Mouse (Mus musculus): ENCODE measurements around the gene Dagla.

Dagla gene

DNA sequence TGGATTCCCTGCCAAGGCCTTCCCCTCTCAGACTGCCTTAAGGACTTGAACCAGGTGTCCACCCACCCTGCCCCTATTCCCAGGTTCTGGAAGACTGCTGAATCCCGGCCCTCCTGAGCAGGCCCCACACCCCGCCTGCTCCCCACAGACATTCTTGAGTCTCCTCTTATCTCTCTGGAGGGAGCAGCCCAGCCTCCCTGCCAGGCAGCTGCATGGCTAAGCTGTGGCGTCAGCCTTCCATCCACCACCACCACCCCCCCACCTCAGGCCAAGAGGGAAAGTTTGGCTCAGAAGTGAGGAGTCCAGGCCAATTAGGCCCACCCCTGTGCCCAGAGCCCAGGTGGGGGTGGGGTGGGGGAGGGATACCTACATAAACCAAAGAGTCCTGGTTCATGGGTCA, 66.2 kb downstream of the Dagla start:
- DNase-seq (ENCODE audit: low read depth) = no peak

DNA sequence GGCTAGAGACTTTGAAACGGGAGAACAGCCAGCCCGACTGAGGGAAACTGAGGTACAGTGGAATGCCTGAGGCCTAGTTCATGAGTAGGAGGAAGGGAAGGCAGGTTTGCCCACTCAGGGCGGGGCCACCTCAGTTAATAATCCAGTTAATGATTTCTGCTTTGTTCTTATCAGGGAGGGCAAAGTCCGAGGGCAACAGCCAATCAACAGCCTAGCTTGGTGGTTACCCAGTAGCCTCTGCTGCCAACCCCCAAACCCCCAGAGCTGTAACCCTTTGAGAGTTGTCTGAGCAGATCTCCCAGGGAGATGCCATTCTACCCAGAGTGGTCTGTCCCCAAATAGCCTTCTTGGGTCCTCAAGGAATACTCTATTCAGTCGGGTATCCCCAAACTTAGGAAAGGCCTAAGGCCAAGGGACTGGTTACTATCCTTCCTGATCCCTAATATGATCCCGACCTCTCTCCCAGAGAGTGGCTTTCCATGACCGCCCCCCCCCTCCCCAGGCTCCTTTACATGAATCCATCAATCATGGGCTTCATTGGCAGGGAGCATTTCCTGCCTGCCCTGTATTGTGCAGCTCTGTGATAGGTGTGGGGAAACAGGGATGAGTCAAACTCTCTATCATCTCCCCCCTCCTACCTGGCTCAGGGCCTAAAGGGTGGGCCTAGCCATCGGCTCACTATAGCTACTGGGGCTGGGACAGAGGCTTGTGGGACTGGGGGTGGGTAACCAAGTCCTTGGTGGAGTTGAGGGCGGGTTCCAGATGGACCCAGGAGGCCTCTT, 68.7 kb downstream of the Dagla start:
- no peak for DNase-seq (ENCODE audit: low read depth)

DNA sequence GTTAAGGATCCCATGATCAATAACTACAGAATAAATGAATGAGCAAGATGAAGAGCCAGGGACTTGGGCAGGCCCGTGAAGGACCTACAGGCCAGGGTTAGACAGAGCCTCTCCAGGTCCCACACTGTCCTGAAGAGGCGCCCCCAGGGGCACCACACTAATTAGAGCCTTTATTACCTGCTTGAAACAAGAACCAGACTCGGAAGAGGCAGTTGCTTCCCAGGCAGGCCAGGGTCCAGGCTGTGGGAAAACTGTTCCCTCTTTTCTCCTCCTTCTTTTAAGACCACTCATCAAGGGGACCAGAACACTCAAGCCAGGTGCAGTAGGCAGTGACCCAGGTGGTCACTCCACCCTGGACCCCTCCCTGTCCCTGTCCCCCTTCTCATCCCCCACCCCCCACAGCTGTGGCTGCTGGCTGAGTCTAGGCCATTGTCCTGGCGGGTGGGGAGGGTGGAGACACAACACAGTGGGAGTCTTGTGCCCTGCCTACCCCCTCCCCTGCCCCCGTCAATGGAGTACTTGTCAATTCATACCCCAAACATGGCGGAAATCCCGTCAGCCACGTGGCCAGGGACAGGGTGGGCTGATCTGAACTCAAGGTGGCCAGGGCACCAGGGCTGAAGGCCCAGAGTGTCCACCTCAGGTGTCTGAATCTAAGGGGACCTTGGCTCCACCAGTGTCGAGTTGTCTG, 72.2 kb downstream of the Dagla start:
- DNase-seq (ENCODE audit: low read depth) = no peak

DNA sequence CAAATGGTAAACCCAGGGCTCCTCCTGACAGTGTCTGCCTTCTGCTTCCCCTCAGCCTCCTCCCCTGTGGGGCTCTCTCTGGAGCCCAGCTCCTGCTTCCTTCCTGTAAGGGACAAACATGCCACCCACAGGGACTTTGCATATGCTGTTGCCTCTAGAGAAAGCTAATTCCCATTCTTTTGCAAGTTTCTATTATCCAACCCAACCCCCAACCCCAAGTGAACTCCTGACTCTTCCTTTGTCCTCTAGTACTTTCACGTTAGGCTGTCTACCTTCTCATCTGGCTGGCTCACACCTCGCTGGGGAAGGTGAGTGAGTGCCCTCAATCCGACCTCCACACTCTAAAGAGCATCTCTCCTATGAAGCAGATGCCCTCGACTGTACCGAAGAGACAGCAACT, 72.8 kb downstream of the Dagla start:
- DNase-seq (ENCODE audit: low read depth) = no peak

DNA sequence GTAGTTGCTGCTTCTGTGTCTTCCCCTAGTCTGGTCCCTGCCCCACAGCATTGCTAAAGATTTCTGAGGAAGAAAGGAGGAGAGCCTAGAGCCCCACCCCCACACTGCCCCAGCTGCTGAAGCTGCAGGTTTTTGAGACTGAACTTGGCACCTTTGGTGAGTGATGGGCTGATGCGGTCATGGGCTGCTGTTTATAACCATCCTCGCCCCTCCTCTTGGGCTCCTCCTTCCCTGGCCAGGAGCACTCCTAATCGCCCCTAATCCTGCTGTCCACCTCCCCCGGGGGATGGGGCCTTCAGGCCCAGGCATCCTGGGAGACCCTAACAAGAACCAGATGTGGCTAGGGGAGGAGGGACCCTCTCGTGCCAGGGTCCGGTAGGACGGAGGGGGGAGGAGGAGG, 73.7 kb downstream of the Dagla start:
- DNase-seq (ENCODE audit: low read depth) = no peak

DNA sequence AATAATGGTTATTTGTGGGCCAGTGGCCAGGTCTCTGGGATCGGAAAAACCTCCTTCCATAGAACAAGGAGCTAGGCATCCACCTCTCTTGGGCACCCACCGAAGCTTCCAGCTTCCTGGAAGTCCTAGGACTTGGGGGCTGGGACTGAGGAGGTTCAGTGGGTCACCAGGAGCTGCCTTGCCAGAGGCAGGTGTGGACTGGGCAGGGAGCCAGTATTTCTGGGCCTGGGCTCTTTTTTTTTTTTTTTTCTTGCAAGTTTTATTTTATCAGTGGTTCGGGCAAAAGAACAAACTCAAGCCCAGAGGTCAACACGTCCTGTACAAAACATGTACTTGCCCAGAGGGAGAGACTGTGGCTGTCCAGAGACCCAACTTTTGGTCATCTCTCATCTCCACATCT, 78.9 kb downstream of the Dagla start:
- DNase-seq (ENCODE audit: low read depth) = no peak

DNA sequence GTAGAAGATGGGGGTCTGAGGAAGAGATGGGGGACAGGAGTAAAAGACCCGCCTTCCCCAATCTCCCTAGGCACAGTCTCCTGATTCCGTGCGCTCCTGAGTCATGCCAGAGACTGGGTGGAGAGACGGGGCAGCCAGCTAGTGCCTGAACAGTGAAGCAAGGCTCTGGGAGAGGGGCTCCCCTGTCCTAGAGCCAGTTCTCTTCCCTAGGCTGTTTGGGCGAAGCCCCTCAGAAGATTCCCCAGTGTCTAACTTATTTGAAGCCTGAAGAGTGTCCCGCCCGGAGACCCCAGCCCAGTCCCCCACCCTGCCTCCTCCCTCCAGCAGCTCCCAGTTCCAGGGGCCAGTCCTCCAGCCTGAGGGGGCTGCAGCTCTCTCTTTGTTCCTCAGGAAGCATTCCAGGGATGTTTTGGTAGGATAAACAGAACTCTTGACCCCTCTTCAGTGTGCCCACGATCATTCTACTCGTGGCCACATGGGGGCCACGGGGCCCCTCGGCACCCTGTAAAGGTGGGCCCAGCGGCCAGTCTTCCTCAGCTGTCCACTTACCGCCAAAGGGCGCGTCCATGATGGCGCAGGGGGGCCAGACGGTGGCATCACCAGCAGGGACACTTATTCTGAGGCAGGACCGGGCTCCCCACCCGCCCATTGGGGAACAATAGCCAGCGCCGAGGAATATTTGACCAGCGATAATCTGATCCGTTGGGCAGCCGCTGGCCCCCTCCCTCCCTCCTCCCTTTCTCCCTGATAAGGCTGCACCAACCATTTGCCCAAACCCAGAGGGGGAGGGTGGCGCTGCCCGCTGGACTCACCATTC, 79.8 kb downstream of the Dagla start:
- no peak for DNase-seq (ENCODE audit: low read depth)

DNA sequence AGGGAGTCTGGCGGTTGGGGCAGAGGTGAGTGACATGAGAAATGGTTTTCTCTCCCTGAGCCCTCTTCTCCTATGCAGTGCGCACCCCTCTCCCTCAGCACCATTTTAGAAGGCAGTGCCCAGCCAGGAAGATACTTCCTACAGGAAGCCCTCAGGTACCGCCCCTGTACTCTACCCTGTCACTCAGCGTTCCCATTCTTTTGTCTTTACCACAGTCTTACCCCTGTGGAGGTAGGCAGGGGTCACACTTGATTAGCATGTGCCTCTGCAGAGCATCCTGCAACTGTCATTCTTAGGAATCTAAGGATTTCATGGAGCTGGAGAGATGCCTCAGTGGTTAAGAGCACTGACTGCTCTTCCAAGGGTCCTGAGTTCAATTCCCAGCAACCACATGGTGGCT, 81.1 kb downstream of the Dagla start:
- DNase-seq (ENCODE audit: low read depth) = no peak

DNA sequence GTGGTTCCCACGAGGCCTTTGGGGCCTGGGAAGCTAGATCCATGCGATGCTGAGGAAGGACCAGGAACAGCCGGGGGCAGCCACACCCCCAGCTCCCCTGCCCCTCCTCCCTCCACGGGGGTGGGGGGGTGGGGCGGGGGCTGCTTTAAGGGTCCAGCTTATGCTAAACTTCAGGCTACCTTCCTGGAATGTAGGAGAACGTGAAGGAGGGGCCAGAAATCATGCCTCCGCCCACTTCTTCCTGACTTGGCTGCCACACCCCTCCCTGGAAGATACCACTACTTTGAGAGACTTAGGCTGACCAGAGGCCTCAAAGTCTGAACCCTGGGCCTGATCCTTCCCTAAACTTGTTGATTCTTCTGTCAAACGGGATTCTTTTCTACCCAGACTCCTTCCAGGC, 82.0 kb downstream of the Dagla start:
- no peak for DNase-seq (ENCODE audit: low read depth)

DNA sequence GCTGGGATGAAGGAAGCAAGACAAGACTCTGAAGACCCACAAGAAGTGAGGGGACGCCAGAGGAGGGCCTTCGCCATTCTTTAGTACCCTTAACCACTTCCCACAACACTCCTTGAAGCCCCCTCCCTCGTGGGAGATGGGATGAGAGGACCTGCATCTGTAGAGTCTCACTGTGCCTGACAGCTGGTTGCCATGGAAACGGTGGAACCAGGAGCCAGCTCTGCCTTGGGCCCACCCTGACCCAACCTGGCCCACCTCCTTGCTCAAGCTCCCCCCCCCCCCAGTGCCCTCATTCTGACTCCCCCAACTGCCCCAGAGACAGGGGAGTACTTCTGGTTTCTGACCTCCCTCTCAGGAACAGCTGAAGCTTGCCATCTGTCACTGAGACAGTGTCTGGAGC, 83.1 kb downstream of the Dagla start:
- no peak for DNase-seq (ENCODE audit: low read depth)

DNA sequence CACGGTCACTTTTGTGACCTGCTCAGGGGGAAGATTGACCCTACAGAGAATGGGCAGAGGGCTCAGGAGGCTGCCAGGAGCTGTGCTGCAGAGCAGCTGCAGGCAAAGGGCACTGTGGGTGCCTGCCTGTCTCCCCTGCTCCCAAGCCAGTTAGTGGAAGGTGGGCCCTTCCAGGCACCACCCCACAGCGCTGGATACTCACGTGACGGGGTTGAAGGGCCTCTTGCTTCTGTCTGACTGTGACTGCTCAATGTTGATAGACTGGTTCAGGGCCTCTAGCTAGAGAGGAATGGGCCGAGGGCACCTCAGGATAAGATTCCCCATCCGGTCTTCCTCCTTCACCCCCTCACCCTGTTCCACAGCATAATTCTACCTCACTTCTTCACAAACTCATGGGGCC, 85.1 kb downstream of the Dagla start:
- no peak for DNase-seq (ENCODE audit: low read depth)

DNA sequence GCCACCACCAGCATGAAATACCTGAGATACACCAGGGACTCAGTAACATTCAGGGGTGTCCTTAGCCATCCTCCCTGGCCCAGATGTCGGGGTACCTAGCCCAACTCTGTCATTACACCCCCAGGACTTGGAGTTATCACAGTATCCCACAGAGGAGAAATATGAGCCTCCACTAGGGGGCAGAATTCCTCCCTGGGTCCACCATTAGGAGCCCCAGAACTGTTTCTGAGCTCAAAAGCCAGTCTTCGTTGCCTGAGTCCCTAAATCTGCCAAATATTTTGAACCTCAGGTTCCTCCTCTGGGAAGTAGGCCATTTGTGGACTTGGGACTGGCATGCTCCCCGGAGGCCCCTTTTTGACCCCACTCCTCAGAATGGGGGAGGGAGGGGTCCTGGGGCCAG, 85.6 kb downstream of the Dagla start:
- DNase-seq (ENCODE audit: low read depth) = peak; percentile 66

DNA sequence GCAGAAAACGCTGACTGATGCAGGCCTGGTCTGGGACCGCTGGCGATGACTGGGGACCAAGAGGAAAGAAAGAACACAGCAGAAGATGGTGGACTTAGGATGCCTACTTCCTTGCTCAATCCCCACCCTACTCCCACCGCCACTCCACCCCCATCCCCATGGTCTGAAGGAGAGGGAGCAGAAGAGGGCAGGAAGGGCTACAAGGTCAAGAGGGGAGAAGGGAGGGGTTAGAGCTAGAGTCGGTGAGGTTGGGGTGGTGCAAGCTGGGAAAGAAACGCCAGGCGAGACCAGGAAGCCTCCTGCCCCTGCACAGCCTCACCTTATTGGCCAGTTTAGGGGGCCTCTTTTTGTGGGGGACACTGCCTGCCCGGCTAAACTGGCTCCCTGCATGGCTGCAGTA, 88.6 kb downstream of the Dagla start:
- no peak for DNase-seq (ENCODE audit: low read depth)

DNA sequence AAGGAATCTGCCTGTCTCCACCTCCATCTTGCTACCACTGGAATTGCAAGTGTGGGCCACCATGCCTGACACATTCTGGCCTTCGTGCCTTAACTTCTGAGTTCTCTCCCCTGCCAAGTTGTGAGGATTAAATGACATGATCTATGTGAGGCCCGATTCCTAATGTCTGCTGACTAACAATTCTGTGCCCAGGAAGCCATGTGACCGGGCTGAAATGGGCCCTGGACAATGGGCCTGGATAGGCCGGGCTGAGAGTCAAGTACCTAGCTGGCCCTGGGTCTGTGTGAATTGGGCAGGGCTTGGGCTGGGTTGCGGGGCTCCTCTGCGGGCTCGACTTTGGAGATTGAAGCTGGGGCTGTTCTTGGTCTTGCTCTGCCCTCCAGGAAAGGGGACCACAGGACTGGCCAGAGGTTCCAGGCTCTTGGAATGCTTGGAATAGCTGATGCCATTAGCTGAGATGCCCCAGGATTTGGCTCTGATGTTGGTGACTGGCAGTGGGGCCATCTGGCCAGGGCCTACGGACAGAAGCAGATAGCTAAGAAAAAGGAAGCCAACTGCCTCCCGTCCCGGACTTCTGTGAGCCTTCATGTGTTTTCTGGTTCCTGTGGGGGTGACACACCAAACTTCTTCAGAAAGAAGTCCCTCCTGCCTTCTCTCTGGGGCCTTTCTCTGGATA, 90.7 kb downstream of the Dagla start:
- no peak for DNase-seq (ENCODE audit: low read depth)

DNA sequence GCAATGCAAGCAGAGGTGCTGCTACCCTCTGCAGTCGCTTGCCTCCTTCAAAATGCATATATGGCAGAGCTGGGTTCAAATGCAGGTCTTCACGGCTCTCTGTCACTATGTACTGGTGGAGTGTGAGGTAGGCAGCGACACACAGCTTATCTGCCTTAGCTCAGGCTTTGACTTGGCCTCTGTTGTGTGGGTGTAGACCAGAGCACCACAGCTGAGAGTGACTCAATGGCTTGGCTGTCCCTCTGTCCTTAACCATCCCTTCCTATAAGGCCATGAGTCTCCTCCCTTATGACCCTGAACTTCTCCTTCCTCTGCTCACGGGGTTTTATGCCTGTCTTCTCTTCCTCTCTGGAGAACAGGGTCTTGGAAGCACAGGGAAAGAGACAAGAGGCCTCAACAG, 93.8 kb downstream of the Dagla start:
- no peak for DNase-seq (ENCODE audit: low read depth)

DNA sequence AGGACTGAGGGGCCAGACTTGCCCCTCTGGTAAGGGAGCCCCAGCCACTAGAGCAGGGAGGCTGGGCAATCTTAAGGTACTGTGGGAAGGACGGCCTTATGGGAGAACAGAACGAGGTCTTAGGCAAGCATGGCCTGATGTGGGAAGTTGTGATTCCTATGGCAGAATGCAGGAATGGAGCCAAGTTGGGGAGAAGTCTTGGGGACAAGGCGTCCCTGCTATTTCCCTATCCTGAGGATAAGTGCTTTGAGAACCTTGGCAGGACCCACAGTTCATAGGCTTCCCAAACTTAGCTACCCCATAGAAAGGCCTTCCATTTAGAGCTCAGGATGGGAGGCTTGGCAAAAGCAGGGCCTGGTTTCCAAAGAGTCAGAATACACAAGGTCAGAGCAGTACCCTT, 95.8 kb downstream of the Dagla start:
- no peak for DNase-seq (ENCODE audit: low read depth)

DNA sequence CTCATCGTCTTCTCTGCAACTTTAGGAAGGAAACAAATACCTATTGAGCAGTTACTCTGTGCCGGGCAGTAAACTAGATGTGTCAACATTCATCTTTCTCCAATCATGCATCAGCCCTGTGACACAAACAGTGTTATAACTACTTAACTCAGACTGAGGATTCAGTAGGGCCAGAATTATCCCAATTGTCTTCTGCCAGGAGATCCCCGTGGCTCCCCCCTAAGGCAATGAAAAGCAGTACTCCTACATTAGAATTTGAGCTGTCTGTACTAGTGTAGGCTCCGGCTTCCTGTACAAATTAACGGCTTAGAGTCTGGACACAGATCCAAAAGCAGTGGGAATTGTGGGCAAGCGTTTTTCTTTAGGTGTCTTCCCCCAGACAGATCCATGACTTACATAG, 99.6 kb downstream of the Dagla start:
- no peak for DNase-seq (ENCODE audit: low read depth)

DNA sequence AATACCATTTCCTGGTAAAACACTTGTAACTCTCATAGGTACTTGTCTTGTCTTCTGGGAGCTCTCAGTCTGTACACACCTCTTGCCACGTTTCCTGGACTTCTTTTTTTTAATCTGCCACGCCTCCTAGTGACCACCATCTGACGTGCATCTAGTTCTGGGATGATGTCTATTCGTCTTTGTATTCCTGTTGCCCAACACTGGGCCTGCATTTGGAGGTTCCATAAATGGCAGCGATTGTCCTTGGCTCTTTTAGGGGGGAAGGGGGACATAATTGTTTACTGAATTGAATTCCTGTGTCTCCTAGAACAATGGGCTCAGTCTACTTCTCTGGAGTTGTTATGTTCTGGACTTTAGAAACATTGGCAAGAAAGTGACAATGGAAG, 100.1 kb downstream of the Dagla start:
- DNase-seq (ENCODE audit: low read depth) = peak; percentile 87

DNA sequence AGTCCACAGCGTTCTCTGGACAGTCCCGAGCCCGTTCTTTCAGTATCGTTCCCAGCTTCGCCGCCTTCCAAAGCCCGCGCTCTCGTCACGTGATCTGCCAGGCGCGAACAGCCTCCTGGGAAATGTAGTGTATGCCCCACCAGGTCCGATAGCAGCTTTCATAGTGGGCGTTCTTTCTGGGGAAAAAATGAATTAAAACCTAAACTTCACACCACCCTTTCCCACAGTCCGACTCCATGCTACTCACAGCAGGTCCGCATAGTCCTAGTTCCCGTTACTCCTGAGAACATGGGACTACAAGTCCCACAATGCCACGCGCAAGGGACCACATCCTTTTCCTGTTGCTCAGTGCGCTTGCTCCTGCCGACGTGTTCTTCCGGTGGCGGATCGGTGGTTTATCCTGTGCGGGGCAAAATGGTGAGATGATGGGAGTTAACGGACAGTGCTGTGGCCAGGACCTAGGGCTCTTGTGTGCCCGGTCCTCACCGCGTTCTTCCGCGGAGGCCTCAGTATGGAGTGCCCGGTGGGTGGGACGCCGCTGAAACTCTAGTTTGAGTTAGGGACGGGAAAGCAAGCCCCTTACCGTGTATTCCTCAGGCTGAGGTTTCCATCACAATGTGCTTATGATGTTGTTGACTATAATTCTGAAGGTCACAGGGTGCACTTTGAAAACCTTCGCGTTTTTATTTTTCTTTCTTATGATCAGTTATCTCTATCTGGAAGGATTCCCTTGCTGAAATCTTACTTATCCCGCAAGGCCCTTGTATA, 100.6 kb downstream of the Dagla start, which contains the start of the genes Tmem258 and Fen1:
TSS of gene Tmem258 (plus strand) at position 167 of the 768 bp plus-strand sequence.
TSS of gene Fen1 (minus strand) at position 322 of the 768 bp plus-strand sequence.
- DNase-seq (ENCODE audit: low read depth) = peak; percentile 96

DNA sequence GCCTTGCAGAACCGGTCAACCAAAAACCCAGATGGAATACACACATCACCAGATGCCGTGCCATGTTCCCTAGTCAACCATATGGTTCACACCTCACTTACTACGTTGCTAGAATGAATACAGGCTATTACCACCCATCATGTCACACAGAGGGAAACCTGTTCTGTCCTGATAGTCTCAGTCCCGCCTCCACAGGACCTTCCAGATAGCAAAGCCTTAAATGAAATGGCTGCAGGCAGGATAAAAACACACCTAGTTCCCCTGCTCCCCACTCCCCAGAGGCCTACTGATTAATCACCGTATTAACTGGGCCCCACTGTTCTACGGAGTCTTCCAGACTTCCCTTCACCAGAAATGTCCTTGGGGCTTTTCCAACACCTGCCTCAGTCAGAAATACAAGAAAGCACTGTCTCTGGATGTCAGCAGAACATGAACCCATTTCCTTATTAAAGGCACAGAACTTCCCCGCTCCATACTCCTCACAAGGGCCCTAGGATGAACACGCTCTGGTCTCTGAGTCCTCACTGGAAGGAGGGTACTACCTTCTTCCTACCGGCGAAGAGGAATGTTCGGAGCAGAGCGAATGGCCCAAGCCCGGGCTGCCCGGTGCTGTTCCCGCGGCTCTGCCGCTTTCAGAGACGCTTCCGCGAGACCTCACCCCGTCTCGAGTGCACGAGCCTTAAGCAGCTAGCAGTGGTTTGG, 101.4 kb downstream of the Dagla start:
- no peak for DNase-seq (ENCODE audit: low read depth)

DNA sequence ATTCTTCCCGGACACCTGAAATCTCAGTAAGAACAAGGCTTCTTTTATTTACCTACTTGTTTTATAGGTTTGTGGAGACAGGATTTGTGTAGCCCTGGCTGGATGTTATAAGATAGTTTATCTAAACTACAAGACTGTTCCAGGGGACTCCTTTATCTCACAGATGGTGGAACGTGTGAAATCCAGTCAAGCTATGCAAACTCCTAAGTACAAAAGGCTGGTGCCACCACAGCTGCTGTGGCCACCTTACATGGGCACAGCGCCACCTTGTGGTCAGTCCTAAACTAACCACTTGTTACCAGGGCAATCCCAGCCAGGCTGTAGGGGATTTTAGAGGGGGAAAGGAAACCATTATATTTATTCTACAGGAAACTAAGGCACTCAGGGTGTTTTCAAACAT, 106.0 kb downstream of the Dagla start:
- DNase-seq (ENCODE audit: low read depth) = peak; percentile 87

All from induced T-regulatory cell, adult 2 months (primary cell).